Mouse (Mus musculus): ENCODE data around the gene Gm45799. TPM values are rescaled to one million over a fixed set of nuclear protein-coding genes. Genes with fewer than 3 reads are reported as not detected.

Gene Gm45799
- polyA plus RNA-seq, 1 experiment from 2014 or later = 50.4 TPM

Other genes with a start within 250 kb of the Gm45799 start
- gene Fam160a2, start 240.5 kb upstream of the Gm45799 start, polyA plus RNA-seq (2014; fragmentation: Nextera tagmentation; extraction: Ambion mirVana) = 30.2 and 34.0 TPM in 2 replicates
- gene Cnga4, start 236.0 kb upstream of the Gm45799 start, polyA plus RNA-seq (2014; fragmentation: Nextera tagmentation; extraction: Ambion mirVana) = not detected in 2 replicates
- gene Cckbr, start 214.8 kb upstream of the Gm45799 start, polyA plus RNA-seq (2014; fragmentation: Nextera tagmentation; extraction: Ambion mirVana) = not detected in 2 replicates
- gene Cavin3, start 158.3 kb upstream of the Gm45799 start, polyA plus RNA-seq (2014; fragmentation: Nextera tagmentation; extraction: Ambion mirVana) = 93.8 and 99.0 TPM in 2 replicates
- gene Smpd1, start 86.2 kb upstream of the Gm45799 start, polyA plus RNA-seq (2014; fragmentation: Nextera tagmentation; extraction: Ambion mirVana) = 60.1 and 64.2 TPM in 2 replicates
- 37.3 and 39.6 TPM in 2 replicates for gene Apbb1, start 58.9 kb upstream of the Gm45799 start, polyA plus RNA-seq (2014; fragmentation: Nextera tagmentation; extraction: Ambion mirVana)
- 0.26 TPM in 1 of 2 replicates, not detected in the other for gene Hpx, start 40.4 kb upstream of the Gm45799 start, polyA plus RNA-seq (2014; fragmentation: Nextera tagmentation; extraction: Ambion mirVana)
- gene Trim3, start 7.0 kb upstream of the Gm45799 start, polyA plus RNA-seq (2014; fragmentation: Nextera tagmentation; extraction: Ambion mirVana) = 22.4 and 26.3 TPM in 2 replicates
- gene Timm10b, start 496 bp upstream of the Gm45799 start, polyA plus RNA-seq (2014; fragmentation: Nextera tagmentation; extraction: Ambion mirVana) = 169 and 182 TPM in 2 replicates
- 49.5 and 51.2 TPM in 2 replicates for gene Arfip2, start 136 bp upstream of the Gm45799 start, polyA plus RNA-seq (2014; fragmentation: Nextera tagmentation; extraction: Ambion mirVana)
- 0.51 and 0.70 TPM in 2 replicates for gene Dnhd1, start 10.3 kb downstream of the Gm45799 start, polyA plus RNA-seq (2014; fragmentation: Nextera tagmentation; extraction: Ambion mirVana)
- 401 and 404 TPM in 2 replicates for gene Ilk, start 96.0 kb downstream of the Gm45799 start, polyA plus RNA-seq (2014; fragmentation: Nextera tagmentation; extraction: Ambion mirVana)
- 19.6 and 22.4 TPM in 2 replicates for gene Rrp8, start 96.8 kb downstream of the Gm45799 start, polyA plus RNA-seq (2014; fragmentation: Nextera tagmentation; extraction: Ambion mirVana)
- 135 and 159 TPM in 2 replicates for gene Taf10, start 103.8 kb downstream of the Gm45799 start, polyA plus RNA-seq (2014; fragmentation: Nextera tagmentation; extraction: Ambion mirVana)
- gene Tpp1, start 111.7 kb downstream of the Gm45799 start, polyA plus RNA-seq (2014; fragmentation: Nextera tagmentation; extraction: Ambion mirVana) = 89.2 and 104 TPM in 2 replicates
- gene Dchs1, start 147.1 kb downstream of the Gm45799 start, polyA plus RNA-seq (2014; fragmentation: Nextera tagmentation; extraction: Ambion mirVana) = 7.7 and 8.3 TPM in 2 replicates
- 206 and 233 TPM in 2 replicates for gene Mrpl17, start 170.5 kb downstream of the Gm45799 start, polyA plus RNA-seq (2014; fragmentation: Nextera tagmentation; extraction: Ambion mirVana)

All from heart, embryonic 14.5 days (tissue).